Mouse (Mus musculus): ENCODE results near the gene Trabd2b.

GRCm38 (mm10) chr4:114442661-114443060 is 36.1 kb downstream of the Trabd2b start:
- TF ChIP-seq EP300 (IDR thresholded peaks at IDR 0.05) (no peak), CTCF (IDR thresholded peaks at IDR 0.05) (no peak)

All from lung, postnatal 0 days (tissue).